Mouse (Mus musculus) frontal cortex, postnatal 25 days (tissue): ENCODE results near the gene Ceacam5.

ENCODE experiments used
- DNase-seq, 2 experiments: peaks; one replicate each; pipeline ENCODE4 v3.0.0; 2022; ENCODE audit warnings: low spot score in 2 of 2

Gene Ceacam5

DNA sequence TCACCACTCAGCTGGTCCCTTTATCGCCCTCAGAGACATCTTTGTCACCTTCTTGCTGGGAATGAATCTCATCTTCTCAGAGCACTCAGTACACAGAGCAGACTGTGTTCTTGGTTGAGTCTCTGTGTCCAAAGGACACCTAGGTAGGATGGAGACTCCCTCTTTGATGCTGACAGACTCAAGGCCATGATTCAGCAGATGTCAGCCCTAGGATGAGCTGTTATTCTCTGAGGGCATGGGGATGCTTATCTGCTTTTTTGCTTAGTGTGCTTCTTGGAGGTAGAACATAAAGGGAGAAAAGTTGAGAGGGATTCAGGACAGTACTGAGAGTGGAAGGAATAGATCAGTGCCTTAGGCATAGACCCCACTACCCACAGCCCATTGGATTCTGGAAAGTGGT, at the start of gene Ceacam5:
Gene Ceacam5, plus strand, starts transcription at position 301 of the 400 bp plus-strand sequence.
- DNase-seq = no peak
